Mouse (Mus musculus): ENCODE measurements around the gene Gm21637.
"Not testable (repeated sequence)": the region's sequence is repeated elsewhere in the genome, so short reads cannot be mapped to it uniquely, and the experiment has no call there.

Gm21637 gene

GRCm38 (mm10) chrX:31961744-31962143, at the start of gene Gm21637:
Gene Gm21637 (plus strand): TSS chrX:31962044.
- not testable (repeated sequence) for DNase-seq (ENCODE audit: low spot score)

All from adipocyte (in vitro differentiated cells).